Mouse (Mus musculus): ENCODE data around the gene Agap1.
A peak's percentile ranks its signal among the peaks of the same experiment; 100 is the strongest.

- TF ChIP-seq CTCF (IDR thresholded peaks at IDR 0.05; ENCODE audit: extremely low read depth, insufficient read depth, low read length) (peak; percentile 22; the same call in 1 of the 2 replicates), POLR2A (IDR thresholded peaks at IDR 0.05; ENCODE audit: extremely low read depth, insufficient read depth, low read length) (no peak)
Observed at GRCm38 (mm10) chr1:89757545-89757944, 302.9 kb downstream of the Agap1 start.

Data from cortical plate, adult 2 months (tissue).